8 mouse cellular contexts compared by ENCODE assay signal in genomic region chr4:43047231-43047630, GRCm38 (mm10). TPM values are rescaled to one million over a fixed set of nuclear protein-coding genes. Genes with fewer than 3 reads are reported as not detected.
DNase-seq lines count a peak whose midpoint lies in the region; ATAC-seq lines count a peak whose summit lies in the region.

No protein-coding gene starts in this region.

- no peaks in the 10 kb centered on the region for H3K9me3 ChIP-seq in forebrain, embryonic 10.5 days
- H3K9me3 ChIP-seq in forebrain, embryonic 16.5 days (ENCODE audit: control insufficient read depth, low read length): no peaks in the 10 kb centered on the region
- H3K9me3 ChIP-seq in embryonic facial prominence, embryonic 10.5 days: no peaks in the 10 kb centered on the region
- no peaks in the 10 kb centered on the region for H3K9me3 ChIP-seq in heart, embryonic 14.5 days (ENCODE audit: control insufficient read depth, low read length)

- no peak for ATAC-seq in forebrain, embryonic 16.5 days
- no peak for ATAC-seq in heart, embryonic 14.5 days (ENCODE audit: insufficient number of reproducible peaks, insufficient read depth, low FRiP score, low read depth)

- H3K36me3 ChIP-seq in forebrain, embryonic 10.5 days (replicated peaks): no peaks in the 10 kb centered on the region
- no peaks in the 10 kb centered on the region for H3K36me3 ChIP-seq in forebrain, embryonic 16.5 days (ENCODE audit: control insufficient read depth, insufficient read depth)
- no peaks in the 10 kb centered on the region for H3K36me3 ChIP-seq in embryonic facial prominence, embryonic 10.5 days (replicated peaks)
- H3K36me3 ChIP-seq in heart, embryonic 14.5 days (ENCODE audit: control insufficient read depth, insufficient read depth, low read length): no peaks in the 10 kb centered on the region

- H3K27ac ChIP-seq in forebrain, embryonic 10.5 days: peak overlapping the region; percentile 72
- H3K27ac ChIP-seq in forebrain, embryonic 16.5 days (ENCODE audit: low read length): no peak overlapping the region
- H3K27ac ChIP-seq in embryonic facial prominence, embryonic 10.5 days (replicated peaks): peak overlapping the region; percentile 61; the same call in 1 of the 2 replicates
- no peak overlapping the region for H3K27ac ChIP-seq in heart, embryonic 14.5 days (replicated peaks in 1 of 2; ENCODE audit: control insufficient read depth in 1 of 2, insufficient read depth in 1 of 2, low read depth in 2 of 2, low read length in 2 of 2)

- WGBS in forebrain, embryonic 10.5 days: 13% methylated on average over 5 of the region's 5 CpGs
- WGBS in forebrain, embryonic 16.5 days: 6% methylated on average over 5 of the region's 5 CpGs
- 10% methylated on average over 5 of the region's 5 CpGs for WGBS in embryonic facial prominence, embryonic 10.5 days
- WGBS in heart, embryonic 14.5 days: 9% methylated on average over 5 of the region's 5 CpGs

- H3K4me2 ChIP-seq in forebrain, embryonic 16.5 days (ENCODE audit: low read length): no peak overlapping the region
- 0 out of 2 replicates have a peak overlapping the region, but pooled peaks have one; percentile 78 for H3K4me2 ChIP-seq in heart, embryonic 14.5 days (ENCODE audit: low read length)

- H3K9ac ChIP-seq in forebrain, embryonic 16.5 days (replicated peaks; ENCODE audit: low read depth, low read length): no peak overlapping the region
- H3K9ac ChIP-seq in heart, embryonic 14.5 days (ENCODE audit: low read length): peak overlapping the region; percentile 25; the same call in 1 of the 2 replicates

- H3K4me3 ChIP-seq in forebrain, embryonic 10.5 days: peak overlapping the region; percentile 25; the same call in 1 of the 2 replicates
- H3K4me3 ChIP-seq in forebrain, embryonic 16.5 days (replicated peaks; ENCODE audit: low read length): no peak overlapping the region
- peak overlapping the region; percentile 31; the same call in 1 of the 2 replicates for H3K4me3 ChIP-seq in embryonic facial prominence, embryonic 10.5 days
- no peak overlapping the region for H3K4me3 ChIP-seq in heart, embryonic 14.5 days (ENCODE audit: control insufficient read depth in 1 of 2, insufficient read depth in 1 of 2, low read depth in 1 of 2, low read length in 2 of 2)

- H3K27me3 ChIP-seq in forebrain, embryonic 10.5 days (ENCODE audit: poor library complexity, severe bottlenecking): no peaks in the 10 kb centered on the region
- H3K27me3 ChIP-seq in forebrain, embryonic 16.5 days (replicated peaks; ENCODE audit: control insufficient read depth, insufficient read depth, low read length): no peaks in the 10 kb centered on the region
- no peaks in the 10 kb centered on the region for H3K27me3 ChIP-seq in embryonic facial prominence, embryonic 10.5 days (replicated peaks; ENCODE audit: low read depth, poor library complexity, severe bottlenecking)
- H3K27me3 ChIP-seq in heart, embryonic 14.5 days (ENCODE audit: control insufficient read depth, insufficient read depth, low read length): no peaks in the 10 kb centered on the region

- peaks cover 54% of the 10 kb centered on the region for H3K4me1 ChIP-seq in forebrain, embryonic 10.5 days
- H3K4me1 ChIP-seq in forebrain, embryonic 16.5 days (replicated peaks; ENCODE audit: control insufficient read depth, insufficient read depth, low read length): peaks cover 31% of the 10 kb centered on the region
- H3K4me1 ChIP-seq in embryonic facial prominence, embryonic 10.5 days: peaks cover 39% of the 10 kb centered on the region
- peaks cover 7 to 21% of the 10 kb centered on the region in 2 experiments for H3K4me1 ChIP-seq in heart, embryonic 14.5 days (ENCODE audit: control insufficient read depth in 2 of 2, insufficient read depth in 2 of 2, low read length in 2 of 2)

- peak; percentile 55 for DNase-seq in forebrain, embryonic 10.5 days (ENCODE audit: extremely low spot score, low spot score)
- DNase-seq in adrenal gland, postnatal 10 days: peak; percentile 79
- peak; percentile 71 for DNase-seq in embryonic facial prominence, embryonic 10.5 days (ENCODE audit: low spot score)
- peak; percentile 71 to 83 for DNase-seq in kidney, postnatal 4 days
- DNase-seq in lung, postnatal 14 days: peak; percentile 83
- peak; percentile 64 for DNase-seq in right cerebral cortex, postnatal 14 days

RNA-seq across cellular contexts. Expression of gene Fam214b, which starts 1.2 kb away (rescaled TPM):
- polyA plus RNA-seq in forebrain, embryonic 10.5 days (2016; fragmentation: Nextera tagmentation; extraction: Ambion mirVana): 19.8 and 20.3 TPM in 2 replicates
- polyA plus RNA-seq in forebrain, embryonic 16.5 days (2015; fragmentation: Nextera tagmentation; extraction: Ambion mirVana): 39.2 and 48.2 TPM in 2 replicates
- 10 to 100 TPM; 24.1 to 28.3 TPM for total RNA-seq in adrenal gland, postnatal 10 days (2021)
- 13.1 and 14.3 TPM in 2 replicates for polyA plus RNA-seq in embryonic facial prominence, embryonic 10.5 days (2016; fragmentation: Nextera tagmentation; extraction: Ambion mirVana)
- 10.5 and 12.0 TPM in 2 replicates for polyA plus RNA-seq in heart, embryonic 14.5 days (2014; fragmentation: Nextera tagmentation; extraction: Ambion mirVana)

RNA-seq across cellular contexts. Expression of gene Unc13b, which starts 11.5 kb away (rescaled TPM):
- 10.7 and 11.6 TPM in 2 replicates for polyA plus RNA-seq in forebrain, embryonic 10.5 days (2016; fragmentation: Nextera tagmentation; extraction: Ambion mirVana)
- polyA plus RNA-seq in forebrain, embryonic 16.5 days (2015; fragmentation: Nextera tagmentation; extraction: Ambion mirVana): 15.5 and 21.6 TPM in 2 replicates
- 10 to 100 TPM; 10.0 to 13.1 TPM for total RNA-seq in adrenal gland, postnatal 10 days (2021)
- polyA plus RNA-seq in embryonic facial prominence, embryonic 10.5 days (2016; fragmentation: Nextera tagmentation; extraction: Ambion mirVana): 4.8 and 6.6 TPM in 2 replicates
- polyA plus RNA-seq in heart, embryonic 14.5 days (2014; fragmentation: Nextera tagmentation; extraction: Ambion mirVana): 16.4 and 19.1 TPM in 2 replicates

RNA-seq across cellular contexts. Expression of gene Stoml2, which starts 15.7 kb away (rescaled TPM):
- polyA plus RNA-seq in forebrain, embryonic 10.5 days (2016; fragmentation: Nextera tagmentation; extraction: Ambion mirVana): 496 and 515 TPM in 2 replicates
- polyA plus RNA-seq in forebrain, embryonic 16.5 days (2015; fragmentation: Nextera tagmentation; extraction: Ambion mirVana): 237 and 238 TPM in 2 replicates
- total RNA-seq in adrenal gland, postnatal 10 days (2021): 100 to 1,000 TPM; 177 to 190 TPM
- 467 and 485 TPM in 2 replicates for polyA plus RNA-seq in embryonic facial prominence, embryonic 10.5 days (2016; fragmentation: Nextera tagmentation; extraction: Ambion mirVana)
- polyA plus RNA-seq in heart, embryonic 14.5 days (2014; fragmentation: Nextera tagmentation; extraction: Ambion mirVana): 201 and 211 TPM in 2 replicates

RNA-seq across cellular contexts. Expression of gene Pigo, which starts 21.6 kb away (rescaled TPM):
- 22.2 and 24.4 TPM in 2 replicates for polyA plus RNA-seq in forebrain, embryonic 10.5 days (2016; fragmentation: Nextera tagmentation; extraction: Ambion mirVana)
- polyA plus RNA-seq in forebrain, embryonic 16.5 days (2015; fragmentation: Nextera tagmentation; extraction: Ambion mirVana): 20.9 and 24.5 TPM in 2 replicates
- total RNA-seq in adrenal gland, postnatal 10 days (2021): 10 to 100 TPM; 22.0 to 25.8 TPM
- 25.8 and 27.3 TPM in 2 replicates for polyA plus RNA-seq in embryonic facial prominence, embryonic 10.5 days (2016; fragmentation: Nextera tagmentation; extraction: Ambion mirVana)
- 12.0 and 13.0 TPM in 2 replicates for polyA plus RNA-seq in heart, embryonic 14.5 days (2014; fragmentation: Nextera tagmentation; extraction: Ambion mirVana)

RNA-seq across cellular contexts. Expression of gene Fancg, which starts 36.9 kb away (rescaled TPM):
- polyA plus RNA-seq in forebrain, embryonic 10.5 days (2016; fragmentation: Nextera tagmentation; extraction: Ambion mirVana): 23.1 and 27.3 TPM in 2 replicates
- polyA plus RNA-seq in forebrain, embryonic 16.5 days (2015; fragmentation: Nextera tagmentation; extraction: Ambion mirVana): 32.8 and 33.2 TPM in 2 replicates
- 10 to 100 TPM in 1 of 2 experiments, 1 to 10 TPM in 1; 7.3 to 11.7 TPM for total RNA-seq in adrenal gland, postnatal 10 days (2021)
- polyA plus RNA-seq in embryonic facial prominence, embryonic 10.5 days (2016; fragmentation: Nextera tagmentation; extraction: Ambion mirVana): 25.3 and 26.0 TPM in 2 replicates
- 10.8 and 11.7 TPM in 2 replicates for polyA plus RNA-seq in heart, embryonic 14.5 days (2014; fragmentation: Nextera tagmentation; extraction: Ambion mirVana)

Comparison
In these comparisons a context has a peak if more than half of its experiments do, and no peak if none do; other contexts are left out.
1. H3K27ac ChIP-seq: peak in forebrain, embryonic 10.5 days (single experiment) and embryonic facial prominence, embryonic 10.5 days (single experiment); none in forebrain, embryonic 16.5 days (single experiment) and heart, embryonic 14.5 days (0 of 2).
2. H3K4me3 ChIP-seq: peak in forebrain, embryonic 10.5 days (single experiment) and embryonic facial prominence, embryonic 10.5 days (single experiment); none in forebrain, embryonic 16.5 days (single experiment) and heart, embryonic 14.5 days (0 of 2).
3. Peak in every context shown above with its lines, with median percentiles within 50 percentile points of each other: DNase-seq.